Mouse (Mus musculus) T-helper 1 cell (primary cell): Measurements from ENCODE around the gene Ptgis.

Experiments used
- in situ Hi-C: fragments of 300-600 bp; cut with MboI, MseI; formaldehyde crosslinking; loops from one replicate; pipeline ENCODE4 v1.15.1; 2025; ENCODE audit warnings: high pct_unique_total_duplicates

The Ptgis gene

GRCm38 (mm10) chr2:167156118-167156715, 84.2 kb downstream of the Ptgis start:
- in situ Hi-C loops = no loop called here

- in situ Hi-C loops = no loop called here
Observed at GRCm38 (mm10) chr2:167155541-167155973, 84.8 kb downstream of the Ptgis start.

DNA sequence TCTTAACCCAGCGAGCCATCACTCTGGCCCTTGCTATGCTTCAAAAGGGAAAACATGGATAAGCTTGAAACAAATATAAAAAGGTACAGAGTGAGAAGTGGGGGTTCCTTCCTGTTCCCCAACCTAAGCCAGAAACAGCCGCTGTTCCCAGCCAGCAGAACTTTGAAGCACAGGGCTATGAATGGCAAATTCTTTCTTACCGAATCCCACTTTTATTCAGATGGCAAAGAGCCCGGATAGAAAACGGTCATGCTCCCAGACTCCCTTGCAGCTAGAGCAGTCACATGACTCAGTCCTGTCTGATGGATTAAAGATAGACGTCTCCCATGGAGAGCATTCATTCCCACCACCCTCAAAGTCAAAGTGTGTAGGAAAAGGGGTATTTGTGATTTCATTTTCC, 89.5 kb downstream of the Ptgis start:
- in situ Hi-C loops = no loop called here

DNA sequence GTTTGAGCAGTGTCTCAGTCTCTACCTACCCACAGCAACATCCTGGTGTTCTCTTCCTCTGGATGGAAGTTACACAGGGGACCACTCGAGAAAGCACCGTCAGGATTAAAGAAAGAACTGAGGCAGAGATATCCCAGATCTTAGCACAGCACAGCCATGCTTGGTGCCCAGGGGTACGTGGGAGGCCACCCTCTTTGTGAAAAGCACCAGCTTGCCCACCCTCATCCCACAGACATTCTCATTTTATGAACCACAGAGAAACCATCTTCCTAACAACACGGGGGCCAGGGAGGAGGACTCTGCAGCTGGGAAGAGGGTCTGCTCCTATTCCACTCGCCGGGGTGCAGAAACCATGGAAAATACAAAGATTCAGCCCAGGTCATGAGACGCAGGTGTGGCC, 90.3 kb downstream of the Ptgis start:
- in situ Hi-C loops = no loop called here

- in situ Hi-C loops = no loop called here
Observed at GRCm38 (mm10) chr2:167149035-167149434, 91.4 kb downstream of the Ptgis start.

GRCm38 (mm10) chr2:167147708-167148107, 92.7 kb downstream of the Ptgis start:
- in situ Hi-C loops = no loop called here

DNA sequence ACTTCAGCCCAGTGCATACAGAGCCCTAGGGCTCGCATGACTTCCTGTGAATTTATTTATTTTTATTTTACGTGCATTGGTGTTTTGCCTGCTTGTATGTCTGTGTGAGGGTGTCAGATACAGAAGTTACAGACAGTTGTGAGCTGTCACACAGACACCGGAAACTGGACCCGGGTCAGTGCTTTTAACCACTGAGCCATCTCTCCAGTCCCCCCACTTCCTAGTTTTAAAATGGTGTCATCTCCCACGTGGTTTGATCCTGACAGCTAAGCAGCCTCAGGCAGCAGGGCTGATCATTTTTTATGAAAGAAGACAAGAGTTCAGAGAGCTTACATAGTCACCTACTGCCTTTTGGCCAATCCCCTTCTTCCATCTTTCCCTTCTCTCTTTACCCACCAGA, 94.5 kb downstream of the Ptgis start:
- in situ Hi-C loops = no loop called here

DNA sequence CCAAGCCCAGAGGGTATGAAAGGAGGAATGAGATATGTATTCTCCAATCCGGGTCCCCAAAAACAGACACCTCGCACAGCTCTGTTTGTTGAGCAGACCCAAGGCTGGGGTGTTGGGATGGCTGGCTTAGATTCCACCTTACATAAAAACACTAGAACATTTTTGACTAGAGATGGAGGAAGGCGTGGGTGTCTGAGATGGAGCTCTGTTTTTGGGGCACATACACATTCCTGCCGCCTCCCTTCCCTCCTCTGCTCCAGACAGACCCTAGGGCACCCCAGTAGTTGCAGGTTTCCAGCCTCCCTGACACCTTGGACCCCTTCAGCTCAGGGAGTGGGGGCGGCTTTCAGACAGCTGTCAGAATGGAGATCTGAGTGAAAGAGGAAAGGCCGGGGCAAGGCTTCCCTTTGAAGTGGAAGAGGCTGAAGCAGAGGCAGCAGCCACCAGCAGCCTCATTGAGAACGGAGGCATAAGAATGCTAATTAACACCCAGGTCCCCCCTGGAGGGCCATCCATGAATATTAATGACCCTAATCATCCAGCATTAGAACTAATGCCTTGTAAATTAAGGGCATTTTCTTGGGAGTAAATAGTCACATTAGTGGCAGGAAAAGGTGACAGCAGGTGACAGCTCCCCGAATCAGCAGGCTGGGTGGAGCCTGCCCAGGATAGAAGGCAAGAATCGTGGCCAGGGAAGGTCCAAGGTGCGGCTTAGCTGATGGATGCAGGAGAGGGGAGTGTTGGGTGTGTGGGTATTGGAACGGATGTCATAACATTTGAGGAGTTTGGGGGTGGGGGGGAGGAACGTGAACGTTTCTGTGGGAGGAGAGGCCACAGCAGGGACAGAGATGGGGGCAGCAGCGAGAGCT, 95.7 kb downstream of the Ptgis start:
- in situ Hi-C loops = no loop called here

DNA sequence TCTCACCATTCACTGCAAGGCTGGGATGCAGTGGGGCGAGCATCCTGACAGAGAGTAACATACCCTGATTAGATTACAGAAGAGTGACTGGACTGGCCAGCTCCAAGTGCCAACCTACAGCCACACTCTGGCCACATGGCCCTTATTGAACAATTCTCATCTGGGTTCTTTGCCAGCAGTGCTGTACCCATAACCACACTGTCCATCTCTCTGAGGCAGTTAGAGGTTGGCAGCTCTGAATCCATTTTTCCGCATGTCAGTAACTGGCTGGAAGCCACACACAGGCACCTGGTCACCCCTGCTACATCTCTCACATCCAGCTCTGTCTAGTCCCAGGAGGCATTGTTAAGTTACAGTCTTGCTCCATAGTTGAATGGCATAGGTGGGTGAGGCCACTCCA, 96.5 kb downstream of the Ptgis start:
- in situ Hi-C loops = no loop called here

DNA sequence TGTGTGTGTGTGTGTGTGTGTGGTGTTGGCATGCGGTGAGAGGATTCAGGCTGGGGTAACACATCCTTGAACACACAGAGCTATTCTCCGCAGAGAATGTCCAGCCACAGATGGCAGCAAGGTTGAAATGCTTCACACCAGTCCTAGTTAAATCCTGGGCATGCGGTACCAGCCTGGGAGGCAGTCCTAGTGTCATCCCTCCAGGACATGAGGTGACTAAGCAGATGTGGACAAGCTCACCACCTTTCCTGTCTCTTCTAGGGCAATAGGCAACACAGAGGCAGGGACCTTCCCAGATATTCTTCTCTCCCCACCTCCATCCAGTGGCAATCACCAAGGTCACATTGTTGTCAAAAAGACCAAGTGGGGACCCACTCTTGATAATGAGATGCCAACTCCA, 98.1 kb downstream of the Ptgis start:
- in situ Hi-C loops = no loop called here

DNA sequence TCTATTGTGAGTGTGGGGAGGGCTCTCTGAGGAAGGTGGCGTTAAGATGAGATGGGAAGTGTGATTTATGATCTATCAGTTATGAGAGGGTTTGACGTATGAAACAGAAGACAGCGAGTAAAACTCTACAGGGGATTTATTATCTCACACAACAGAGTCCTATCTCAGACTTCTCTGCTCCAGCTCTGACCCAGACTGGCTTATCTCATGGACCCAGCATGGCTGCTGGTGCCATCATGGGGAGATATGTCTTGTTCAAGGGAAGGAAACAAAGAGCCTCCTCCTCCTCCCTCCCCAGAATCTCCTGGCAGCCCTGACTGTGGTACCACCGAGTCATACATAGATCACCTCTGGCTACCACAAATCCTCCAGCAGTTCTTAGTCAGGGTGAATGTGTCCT, 98.6 kb downstream of the Ptgis start:
- in situ Hi-C loops = no loop called here
